Mouse (Mus musculus): ENCODE results near the gene Ms4a4d. TPM values are rescaled to one million over a fixed set of nuclear protein-coding genes. Genes with fewer than 3 reads are reported as not detected.

Ms4a4d gene
- polyA plus RNA-seq, 1 experiment: 2.3 TPM

GRCm38 (mm10) chr19:11574965-11575364 is 38.4 kb downstream of the Ms4a4d start:
- H3K4me3 ChIP-seq (ENCODE audit: control insufficient read depth, low read depth, low read length): no peak overlapping the region
- H3K36me3 ChIP-seq (ENCODE audit: control insufficient read depth, insufficient read depth, low read length): no peaks in the 10 kb centered on the region
- H3K27ac ChIP-seq (ENCODE audit: control insufficient read depth, insufficient read depth, low read depth, low read length): no peak overlapping the region
- no peak for TF ChIP-seq CTCF (IDR thresholded peaks at IDR 0.05; ENCODE audit: control insufficient read depth, insufficient read depth, insufficient replicate concordance, low read depth, low read length)
- no peak for TF ChIP-seq POLR2A (IDR thresholded peaks at IDR 0.05; ENCODE audit: control insufficient read depth, low read depth, low read length)
- no peaks in the 10 kb centered on the region for H3K27me3 ChIP-seq (ENCODE audit: control insufficient read depth, insufficient read depth, low read length)
- H3K4me1 ChIP-seq (ENCODE audit: control insufficient read depth, insufficient read depth, low read length): no peaks in the 10 kb centered on the region

- no peaks in the 10 kb centered on the region for H3K36me3 ChIP-seq (ENCODE audit: control insufficient read depth, insufficient read depth, low read length)
- no peak overlapping the region for H3K27ac ChIP-seq (ENCODE audit: control insufficient read depth, insufficient read depth, low read depth, low read length)
- TF ChIP-seq POLR2A (IDR thresholded peaks at IDR 0.05; ENCODE audit: control insufficient read depth, low read depth, low read length) (no peak), CTCF (IDR thresholded peaks at IDR 0.05; ENCODE audit: control insufficient read depth, insufficient read depth, insufficient replicate concordance, low read depth, low read length) (no peak)
- H3K27me3 ChIP-seq (ENCODE audit: control insufficient read depth, insufficient read depth, low read length): no peaks in the 10 kb centered on the region
- no peaks in the 10 kb centered on the region for H3K4me1 ChIP-seq (ENCODE audit: control insufficient read depth, insufficient read depth, low read length)
- no peak overlapping the region for H3K4me3 ChIP-seq (ENCODE audit: control insufficient read depth, low read depth, low read length)
Observed at GRCm38 (mm10) chr19:11589205-11589604, 52.6 kb downstream of the Ms4a4d start.

- Histone ChIP-seq H3K4me3 (ENCODE audit: control insufficient read depth, low read depth, low read length) (no peak overlapping the region), H3K36me3 (ENCODE audit: control insufficient read depth, insufficient read depth, low read length) (no peaks in the 10 kb centered on the region), H3K27ac (ENCODE audit: control insufficient read depth, insufficient read depth, low read depth, low read length) (no peak overlapping the region), H3K4me1 (ENCODE audit: control insufficient read depth, insufficient read depth, low read length) (no peaks in the 10 kb centered on the region), H3K27me3 (ENCODE audit: control insufficient read depth, insufficient read depth, low read length) (no peaks in the 10 kb centered on the region)
- TF ChIP-seq POLR2A (IDR thresholded peaks at IDR 0.05; ENCODE audit: control insufficient read depth, low read depth, low read length) (no peak), CTCF (IDR thresholded peaks at IDR 0.05; ENCODE audit: control insufficient read depth, insufficient read depth, insufficient replicate concordance, low read depth, low read length) (no peak)
Observed at GRCm38 (mm10) chr19:11589891-11590449, 53.4 kb downstream of the Ms4a4d start.

- TF ChIP-seq CTCF (IDR thresholded peaks at IDR 0.05; ENCODE audit: control insufficient read depth, insufficient read depth, insufficient replicate concordance, low read depth, low read length): no peak
- no peak for TF ChIP-seq POLR2A (IDR thresholded peaks at IDR 0.05; ENCODE audit: control insufficient read depth, low read depth, low read length)
- Histone ChIP-seq H3K4me1 (ENCODE audit: control insufficient read depth, insufficient read depth, low read length) (no peaks in the 10 kb centered on the region), H3K4me3 (ENCODE audit: control insufficient read depth, low read depth, low read length) (no peak overlapping the region), H3K27me3 (ENCODE audit: control insufficient read depth, insufficient read depth, low read length) (no peaks in the 10 kb centered on the region), H3K36me3 (ENCODE audit: control insufficient read depth, insufficient read depth, low read length) (no peaks in the 10 kb centered on the region), H3K27ac (ENCODE audit: control insufficient read depth, insufficient read depth, low read depth, low read length) (no peak overlapping the region)
Observed at GRCm38 (mm10) chr19:11601349-11601748, 64.7 kb downstream of the Ms4a4d start.

- no peaks in the 10 kb centered on the region for H3K4me1 ChIP-seq (ENCODE audit: control insufficient read depth, insufficient read depth, low read length)
- no peak for TF ChIP-seq CTCF (IDR thresholded peaks at IDR 0.05; ENCODE audit: control insufficient read depth, insufficient read depth, insufficient replicate concordance, low read depth, low read length)
- no peak for TF ChIP-seq POLR2A (IDR thresholded peaks at IDR 0.05; ENCODE audit: control insufficient read depth, low read depth, low read length)
- no peak overlapping the region for H3K4me3 ChIP-seq (ENCODE audit: control insufficient read depth, low read depth, low read length)
- H3K27ac ChIP-seq (ENCODE audit: control insufficient read depth, insufficient read depth, low read depth, low read length): no peak overlapping the region
- no peaks in the 10 kb centered on the region for H3K36me3 ChIP-seq (ENCODE audit: control insufficient read depth, insufficient read depth, low read length)
- H3K27me3 ChIP-seq (ENCODE audit: control insufficient read depth, insufficient read depth, low read length): no peaks in the 10 kb centered on the region
Observed at GRCm38 (mm10) chr19:11602026-11602425, 65.4 kb downstream of the Ms4a4d start.

GRCm38 (mm10) chr19:11604603-11605002 is 68.0 kb downstream of the Ms4a4d start, which contains the start of gene Ms4a6d:
TSS of gene Ms4a6d (minus strand) at chr19:11604849.
- H3K4me3 ChIP-seq (ENCODE audit: control insufficient read depth, low read depth, low read length): no peak within 1 kb of the TSS
- no peaks in the 10 kb centered on the region for H3K36me3 ChIP-seq (ENCODE audit: control insufficient read depth, insufficient read depth, low read length)
- H3K4me1 ChIP-seq (ENCODE audit: control insufficient read depth, insufficient read depth, low read length): no peaks in the 10 kb centered on the region
- H3K27me3 ChIP-seq (ENCODE audit: control insufficient read depth, insufficient read depth, low read length): no peaks in the 10 kb centered on the region
- H3K27ac ChIP-seq (ENCODE audit: control insufficient read depth, insufficient read depth, low read depth, low read length): no peak within 1 kb of the TSS
- TF ChIP-seq POLR2A (IDR thresholded peaks at IDR 0.05; ENCODE audit: control insufficient read depth, low read depth, low read length): no peak
- no peak for TF ChIP-seq CTCF (IDR thresholded peaks at IDR 0.05; ENCODE audit: control insufficient read depth, insufficient read depth, insufficient replicate concordance, low read depth, low read length)

Other genes with a start within 250 kb of the Ms4a4d start
- gene Ms4a14, start 222.3 kb upstream of the Ms4a4d start, polyA plus RNA-seq (2012; rRNA removed): 142 and 184 TPM in 2 replicates
- 0.40 and 0.69 TPM in 2 replicates for gene Ms4a7, start 200.7 kb upstream of the Ms4a4d start, polyA plus RNA-seq (2012; rRNA removed)
- 0.48 TPM in 1 of 2 replicates, not detected in the other for gene Ms4a4a, start 161.3 kb upstream of the Ms4a4d start, polyA plus RNA-seq (2012; rRNA removed)
- gene Ms4a4c, start 132.0 kb upstream of the Ms4a4d start, polyA plus RNA-seq (2012; rRNA removed): 0.26 TPM in 1 of 2 replicates, not detected in the other
- 1.9 TPM in 2 replicates for gene Ms4a4b, start 93.2 kb upstream of the Ms4a4d start, polyA plus RNA-seq (2012; rRNA removed)
- 1.1 and 2.3 TPM in 2 replicates for gene Ms4a6c, start 67.4 kb upstream of the Ms4a4d start, polyA plus RNA-seq (2012; rRNA removed)
- 1.9 and 3.8 TPM in 2 replicates for gene Gm8369, start 50.9 kb upstream of the Ms4a4d start, polyA plus RNA-seq (2012; rRNA removed)
- gene Ms4a6b, start 20.3 kb upstream of the Ms4a4d start, polyA plus RNA-seq (2012; rRNA removed): 1.2 and 1.6 TPM in 2 replicates
- 0.32 and 0.79 TPM in 2 replicates for gene Ms4a6d, start 68.0 kb downstream of the Ms4a4d start, polyA plus RNA-seq (2012; rRNA removed)
- gene Ms4a2, start 86.9 kb downstream of the Ms4a4d start, polyA plus RNA-seq (2012; rRNA removed): not detected in 2 replicates
- not detected in 2 replicates for gene Ms4a3, start 104.0 kb downstream of the Ms4a4d start, polyA plus RNA-seq (2012; rRNA removed)
- not detected in 2 replicates for gene Oosp2, start 123.8 kb downstream of the Ms4a4d start, polyA plus RNA-seq (2012; rRNA removed)
- not detected in 2 replicates for gene Oosp1, start 154.3 kb downstream of the Ms4a4d start, polyA plus RNA-seq (2012; rRNA removed)
- gene Oosp3, start 160.3 kb downstream of the Ms4a4d start, polyA plus RNA-seq (2012; rRNA removed): not detected in 2 replicates
- 0.82 and 0.90 TPM in 2 replicates for gene Gif, start 210.8 kb downstream of the Ms4a4d start, polyA plus RNA-seq (2012; rRNA removed)
- gene Mrpl16, start 233.6 kb downstream of the Ms4a4d start, polyA plus RNA-seq (2012; rRNA removed): 19.5 and 20.4 TPM in 2 replicates